Mouse (Mus musculus): ENCODE data around the gene Ccdc6.

DNA sequence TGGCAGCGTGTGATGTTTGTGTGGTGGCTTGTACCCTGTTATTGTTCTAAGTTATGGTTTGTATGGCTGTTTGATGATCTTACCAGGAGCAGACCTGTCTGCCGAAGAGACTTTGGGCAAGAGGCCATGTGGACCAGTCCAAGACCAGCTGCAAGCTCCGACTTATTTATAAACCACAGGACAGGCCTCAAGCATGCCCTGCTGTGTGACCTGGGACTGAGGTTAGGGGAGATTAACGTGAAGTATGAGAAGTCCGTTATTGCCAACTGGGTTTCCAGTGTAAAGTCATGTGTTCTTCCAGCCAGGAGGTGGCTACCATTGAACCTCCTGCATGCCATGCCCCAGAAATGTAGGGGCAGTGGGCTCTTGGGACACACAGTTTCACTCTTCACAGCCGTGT lies 133.4 kb downstream of the Ccdc6 start:
- no peak for TF ChIP-seq HCFC1 (IDR thresholded peaks at IDR 0.05; ENCODE audit: borderline replicate concordance, insufficient read depth, low read length)
- no peak for TF ChIP-seq ZNF384 (IDR thresholded peaks at IDR 0.05; ENCODE audit: low read depth, low read length)
